Mouse (Mus musculus): ENCODE data around the gene BC030870.
"Not testable (repeated sequence)": the region's sequence is repeated elsewhere in the genome, so short reads cannot be mapped to it uniquely, and the experiment has no call there.

Gene BC030870

DNA sequence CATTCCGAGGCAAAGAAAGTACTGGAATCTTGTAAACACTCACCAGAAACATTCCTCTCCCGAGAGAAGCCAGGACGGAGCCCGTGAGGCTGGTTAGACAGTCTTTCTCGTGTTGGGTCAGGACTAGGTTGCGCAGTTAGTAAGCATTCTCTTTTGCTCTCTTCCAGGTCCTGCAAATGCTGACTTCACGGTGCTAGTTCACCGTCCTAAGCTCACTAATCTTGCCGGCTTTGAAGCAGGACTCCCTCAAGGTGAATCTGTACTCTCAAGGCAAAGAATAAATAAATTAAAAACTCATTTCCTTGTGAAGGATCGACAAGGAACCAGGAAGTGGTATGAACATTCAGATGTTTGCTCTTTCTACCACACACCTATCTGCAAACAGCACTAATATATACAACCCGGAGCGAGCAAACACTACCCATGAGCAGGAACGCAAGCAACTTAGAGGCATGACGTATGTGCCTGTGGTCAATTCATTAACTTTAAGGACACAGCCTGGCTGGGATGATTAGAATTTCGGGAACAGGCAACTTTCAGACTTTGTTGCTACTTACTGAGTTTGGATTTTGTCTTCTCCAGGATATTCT lies at the start of gene BC030870:
TSS of gene BC030870 (minus strand) at position 365 of the 590 bp plus-strand sequence.
- no peak for DNase-seq (ENCODE audit: low read depth, low spot score)

DNA sequence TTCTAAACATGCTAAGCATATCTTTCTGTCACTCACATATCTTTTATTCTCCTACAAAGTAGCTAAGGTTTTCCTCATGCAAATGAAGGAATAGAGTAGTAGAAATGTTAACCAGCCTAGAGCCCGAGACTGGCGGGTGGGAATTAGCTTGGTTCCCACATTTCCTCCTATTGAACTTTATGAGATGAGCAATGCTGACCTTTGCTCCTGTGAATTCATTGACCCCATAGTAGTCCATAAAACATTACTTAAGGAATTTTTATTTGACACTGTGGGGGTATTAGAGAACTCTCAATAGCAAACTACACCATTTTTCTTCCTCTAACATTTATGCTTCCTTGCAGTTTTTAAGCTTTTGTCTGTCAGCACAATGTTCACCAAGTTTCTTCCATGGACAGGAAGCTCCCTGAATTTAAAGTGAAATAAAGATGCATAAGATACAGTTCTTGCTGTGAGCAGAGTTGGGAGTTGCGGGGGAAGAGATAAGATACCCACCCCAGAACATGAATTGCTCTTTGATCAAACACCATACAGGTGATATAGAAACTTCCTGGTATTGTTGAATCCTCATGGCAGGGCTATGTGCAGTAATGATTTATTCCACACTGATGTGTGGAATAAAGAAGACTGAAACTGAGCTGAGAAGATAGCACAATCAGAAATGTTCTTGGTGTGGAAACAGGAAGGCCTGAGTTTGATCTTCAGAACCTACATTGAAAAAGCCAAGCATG lies 45.5 kb upstream of the BC030870 start:
- DNase-seq (ENCODE audit: low read depth, low spot score): no peak

DNA sequence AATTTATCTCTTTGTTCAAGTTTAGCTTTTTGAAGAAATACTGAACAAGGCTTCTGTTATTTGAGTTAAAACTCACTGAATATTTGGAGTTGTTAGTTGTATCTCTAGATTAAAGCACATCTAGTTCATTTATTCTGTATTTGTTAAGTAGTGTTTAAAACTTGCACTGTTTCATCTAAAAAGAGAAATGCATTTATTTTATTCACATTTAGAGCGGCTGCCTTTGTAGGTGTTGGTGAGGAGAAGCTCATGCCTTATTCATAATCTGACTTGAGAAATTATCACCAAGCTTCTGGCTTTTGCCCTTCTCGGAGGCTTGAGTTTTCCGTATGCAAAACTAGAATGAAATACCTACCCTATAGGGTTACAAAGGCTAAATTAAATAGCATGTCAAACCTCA lies 39.8 kb upstream of the BC030870 start:
- DNase-seq (ENCODE audit: low read depth, low spot score): no peak

DNA sequence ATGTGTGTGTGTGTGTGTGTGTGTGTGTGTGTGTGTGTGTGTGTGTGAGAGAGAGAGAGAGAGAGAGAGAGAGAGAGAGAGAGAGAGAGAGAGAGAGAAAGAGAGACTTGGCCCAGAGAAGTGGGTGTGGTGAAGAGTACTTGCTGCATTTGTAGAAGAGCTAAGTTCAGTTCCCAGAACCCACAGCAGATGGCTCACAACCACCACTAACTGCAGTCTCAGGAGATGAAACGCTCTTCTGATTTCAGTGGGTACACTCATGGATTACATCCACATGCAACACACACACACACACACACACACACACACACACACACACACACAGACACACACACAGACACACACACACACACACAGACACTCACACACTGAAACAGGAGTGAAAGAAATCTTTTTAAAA lies 31.3 kb upstream of the BC030870 start:
- DNase-seq (ENCODE audit: low read depth, low spot score): not testable (repeated sequence)

- DNase-seq (ENCODE audit: low read depth, low spot score): no peak
Observed at GRCm38 (mm10) chr8:65159096-65159748, 29.9 kb upstream of the BC030870 start.

DNA sequence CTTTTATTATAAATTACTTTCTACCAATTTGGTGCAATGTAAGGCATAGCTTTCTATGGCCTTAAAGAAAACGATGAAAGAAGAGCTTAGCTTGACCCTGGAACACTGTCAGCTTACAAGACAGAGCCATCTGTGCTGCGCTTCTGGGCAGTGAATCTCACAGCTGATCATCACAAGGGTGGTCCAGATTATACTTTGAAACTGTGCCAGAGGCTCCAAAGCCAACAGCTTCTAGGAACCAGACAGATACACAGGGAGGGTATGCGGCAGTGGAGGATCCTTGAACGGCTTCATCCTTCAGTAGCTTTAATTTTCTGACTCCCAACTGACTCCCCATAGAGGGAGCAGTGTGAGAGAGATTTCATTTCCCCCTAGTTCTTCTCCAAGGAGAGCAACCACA lies 28.5 kb upstream of the BC030870 start:
- DNase-seq (ENCODE audit: low read depth, low spot score): no peak

GRCm38 (mm10) chr8:65138830-65139466 lies 9.6 kb upstream of the BC030870 start:
- DNase-seq (ENCODE audit: low read depth, low spot score): peak; percentile 18

DNA sequence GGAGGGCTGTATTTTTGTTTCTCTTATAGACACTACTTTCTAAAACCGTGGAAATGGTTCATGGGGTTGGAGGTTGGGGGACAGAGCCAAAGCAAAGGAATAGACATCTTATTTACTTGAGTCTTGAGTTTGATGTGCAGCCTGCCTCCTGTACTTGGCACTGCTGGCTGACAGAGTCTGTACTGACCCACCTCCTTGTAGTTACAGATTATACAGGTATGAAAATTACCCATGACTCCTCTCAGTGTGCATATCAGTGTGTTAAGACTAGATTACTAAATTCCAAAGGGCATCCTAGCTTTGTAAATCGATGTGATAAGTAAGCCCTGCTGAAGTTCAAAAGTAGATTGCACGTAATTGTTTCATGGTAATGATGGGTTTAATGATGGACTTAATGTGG lies 2.9 kb downstream of the BC030870 start:
- DNase-seq (ENCODE audit: low read depth, low spot score): no peak

- DNase-seq (ENCODE audit: low read depth, low spot score): no peak
Observed at GRCm38 (mm10) chr8:65126014-65126413, 3.3 kb downstream of the BC030870 start.

GRCm38 (mm10) chr8:65112092-65112491 lies 17.3 kb downstream of the BC030870 start:
- DNase-seq (ENCODE audit: low read depth, low spot score): no peak

- peak; percentile 83 for DNase-seq (ENCODE audit: low read depth, low spot score)
Observed at GRCm38 (mm10) chr8:65110285-65110691, 19.1 kb downstream of the BC030870 start.

DNA sequence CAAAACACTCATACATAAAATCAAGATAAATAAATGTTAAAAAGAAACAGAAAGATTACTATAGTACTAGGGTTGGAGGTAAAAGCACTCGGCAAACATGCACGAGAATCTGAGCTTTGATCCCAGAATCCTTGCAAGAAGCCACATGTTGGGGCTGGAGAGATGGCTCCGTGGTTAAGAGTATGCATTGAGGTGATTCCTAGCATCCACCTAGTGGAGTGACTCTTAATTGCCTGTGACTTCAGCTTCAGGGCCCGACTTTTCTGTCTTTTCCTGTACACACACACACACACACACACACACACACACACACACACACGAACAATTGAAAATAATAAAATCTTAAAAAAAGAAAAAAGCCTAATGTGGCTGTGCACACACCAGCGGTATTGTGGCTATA lies 20.4 kb downstream of the BC030870 start:
- DNase-seq (ENCODE audit: low read depth, low spot score): no peak

- DNase-seq (ENCODE audit: low read depth, low spot score): no peak
Observed at GRCm38 (mm10) chr8:65107936-65108718, 21.2 kb downstream of the BC030870 start.

GRCm38 (mm10) chr8:65104041-65104440 lies 25.3 kb downstream of the BC030870 start:
- DNase-seq (ENCODE audit: low read depth, low spot score): no peak

- DNase-seq (ENCODE audit: low read depth, low spot score): no peak
Observed at GRCm38 (mm10) chr8:65103632-65104031, 25.7 kb downstream of the BC030870 start.

DNA sequence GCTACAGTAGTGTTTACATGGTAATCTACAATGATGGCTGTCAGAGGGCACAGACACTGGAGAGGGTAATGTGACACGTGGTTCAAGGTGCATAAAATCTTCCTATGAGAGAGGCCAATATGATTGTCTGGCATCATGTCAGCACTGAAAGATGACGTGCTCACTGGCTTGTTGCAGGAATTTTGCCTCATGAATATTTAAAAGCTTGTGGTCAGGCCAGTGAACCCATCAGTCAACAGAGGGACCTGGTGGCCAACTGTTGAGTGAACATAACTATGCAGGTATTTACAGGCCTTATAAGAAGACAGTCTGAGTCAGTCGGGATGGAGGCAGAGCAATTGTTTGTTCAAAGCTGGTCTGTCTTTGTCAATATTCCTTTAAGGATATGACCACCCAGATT lies 29.6 kb downstream of the BC030870 start:
- DNase-seq (ENCODE audit: low read depth, low spot score): no peak

DNA sequence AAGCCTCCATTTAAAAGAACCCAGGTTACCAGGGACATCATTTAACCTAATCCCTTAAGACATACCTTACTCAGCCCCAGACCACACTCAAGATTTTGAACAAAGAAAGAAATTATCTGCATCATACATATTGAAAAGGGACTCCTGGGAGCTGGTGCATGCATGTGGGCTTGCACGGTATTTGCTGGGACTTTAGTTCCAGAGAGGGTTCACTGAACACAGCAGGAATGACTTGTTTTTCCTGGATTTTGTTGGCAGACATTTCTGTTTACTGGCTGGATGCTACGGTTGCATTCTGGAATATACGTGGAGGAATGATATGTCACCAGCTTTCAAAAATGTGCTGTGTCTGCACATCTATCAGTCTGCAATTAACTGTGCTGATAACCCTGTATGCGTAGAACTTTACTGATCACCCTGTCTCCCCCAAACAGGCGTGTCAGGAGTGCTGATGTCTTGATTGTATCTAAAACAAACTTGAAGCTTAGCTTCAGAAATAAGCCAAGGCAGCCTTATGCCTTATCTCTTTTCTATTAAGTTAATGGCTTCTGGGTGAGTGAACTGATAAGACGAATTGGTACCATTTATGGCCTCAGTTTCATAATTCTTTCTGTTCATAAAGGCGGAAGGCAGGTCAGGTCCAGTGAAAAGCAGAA lies 31.5 kb downstream of the BC030870 start:
- DNase-seq (ENCODE audit: low read depth, low spot score): no peak

DNA sequence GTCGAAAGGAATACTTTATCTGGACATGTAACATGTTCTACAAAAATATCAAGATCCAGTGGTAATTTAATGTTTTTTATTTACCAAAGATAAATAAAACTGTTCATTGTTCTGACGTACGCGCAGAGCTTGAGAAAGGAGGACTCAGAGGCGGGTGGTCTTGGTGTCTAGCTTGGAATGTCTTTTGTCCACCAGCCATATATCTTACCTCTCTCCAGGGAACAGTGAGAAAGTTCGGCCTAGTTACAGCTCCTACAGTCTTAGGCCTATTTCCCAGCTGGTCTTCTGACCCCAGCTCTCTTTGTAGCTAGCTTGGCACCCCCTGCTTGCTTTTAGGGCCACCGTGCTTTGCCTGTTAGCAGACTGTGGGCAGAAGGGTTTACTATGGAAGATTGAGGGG lies 39.6 kb downstream of the BC030870 start:
- no peak for DNase-seq (ENCODE audit: low read depth, low spot score)

GRCm38 (mm10) chr8:65088120-65088519 lies 41.2 kb downstream of the BC030870 start:
- DNase-seq (ENCODE audit: low read depth, low spot score): no peak

DNA sequence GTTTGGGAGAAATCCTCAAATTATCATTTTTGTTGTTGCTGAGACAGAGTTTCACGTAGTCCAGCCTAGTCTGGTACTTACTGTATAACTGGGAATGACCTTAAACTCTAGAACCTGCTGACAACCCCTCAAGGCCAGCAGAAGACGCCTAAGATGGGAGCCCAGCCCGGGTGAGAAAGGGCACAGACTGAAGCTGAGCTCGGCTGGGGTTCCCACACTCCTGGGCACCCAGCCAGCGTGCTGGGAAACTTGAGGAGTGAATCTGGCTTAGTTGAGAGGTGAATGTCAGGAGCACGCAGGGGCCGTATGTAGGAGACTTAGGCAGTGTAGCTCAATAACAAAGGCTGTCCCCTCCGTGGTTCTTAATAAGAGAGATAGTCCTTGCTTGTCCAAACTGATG lies 41.7 kb downstream of the BC030870 start:
- DNase-seq (ENCODE audit: low read depth, low spot score): no peak

DNA sequence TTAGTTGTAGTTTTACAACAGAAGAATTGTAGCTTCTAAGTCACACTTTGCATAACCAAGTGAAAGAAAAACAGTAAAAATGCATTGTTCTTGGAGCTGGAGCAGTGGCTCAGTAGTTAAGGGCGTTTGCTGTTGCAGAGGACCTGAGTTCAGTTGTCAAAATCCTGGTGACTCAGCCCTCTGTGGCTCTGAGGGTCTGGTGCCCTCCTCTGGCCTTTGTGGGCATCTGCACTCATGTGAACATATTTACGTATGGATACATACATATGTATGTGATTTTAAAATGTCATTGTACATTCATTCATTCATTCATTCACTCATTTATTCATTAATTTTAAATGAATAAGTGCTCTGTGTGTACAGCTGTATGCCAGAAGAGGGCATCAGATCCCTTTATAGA lies 43.7 kb downstream of the BC030870 start:
- DNase-seq (ENCODE audit: low read depth, low spot score): no peak

All from forelimb bud, embryonic 11.5 days (tissue).